Mouse (Mus musculus) spleen, embryonic (tissue): ENCODE measurements around the gene Gjb3.

Experiments
- CTCF ChIA-PET: fragments of 350-600 bp; sonication (Branson Sonifier 250); formaldehyde crosslinking; loops from one replicate; lab custom pipeline; 2022; lab: Charles Lee

The Gjb3 gene

DNA sequence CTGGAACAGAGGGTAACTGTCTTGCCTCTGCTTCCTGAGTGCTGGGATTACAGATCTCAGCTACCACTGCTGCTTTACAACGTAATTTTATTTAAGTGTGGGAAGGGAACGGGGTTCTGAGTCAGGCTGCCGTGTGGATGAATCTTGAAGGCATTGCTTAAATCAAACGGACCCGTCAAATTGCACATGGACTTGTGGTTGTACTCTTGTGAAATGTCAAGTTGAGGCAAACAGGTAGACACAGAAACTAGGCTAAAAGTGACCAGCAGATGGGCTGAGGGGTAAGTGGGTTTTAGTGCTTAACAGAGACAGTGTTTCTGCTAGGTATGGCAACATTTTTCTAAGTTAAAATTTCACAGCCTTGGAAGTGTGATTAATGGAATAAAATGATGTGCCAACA lies 7.0 kb upstream of the Gjb3 start:
- CTCF ChIA-PET, result no interaction called here

DNA sequence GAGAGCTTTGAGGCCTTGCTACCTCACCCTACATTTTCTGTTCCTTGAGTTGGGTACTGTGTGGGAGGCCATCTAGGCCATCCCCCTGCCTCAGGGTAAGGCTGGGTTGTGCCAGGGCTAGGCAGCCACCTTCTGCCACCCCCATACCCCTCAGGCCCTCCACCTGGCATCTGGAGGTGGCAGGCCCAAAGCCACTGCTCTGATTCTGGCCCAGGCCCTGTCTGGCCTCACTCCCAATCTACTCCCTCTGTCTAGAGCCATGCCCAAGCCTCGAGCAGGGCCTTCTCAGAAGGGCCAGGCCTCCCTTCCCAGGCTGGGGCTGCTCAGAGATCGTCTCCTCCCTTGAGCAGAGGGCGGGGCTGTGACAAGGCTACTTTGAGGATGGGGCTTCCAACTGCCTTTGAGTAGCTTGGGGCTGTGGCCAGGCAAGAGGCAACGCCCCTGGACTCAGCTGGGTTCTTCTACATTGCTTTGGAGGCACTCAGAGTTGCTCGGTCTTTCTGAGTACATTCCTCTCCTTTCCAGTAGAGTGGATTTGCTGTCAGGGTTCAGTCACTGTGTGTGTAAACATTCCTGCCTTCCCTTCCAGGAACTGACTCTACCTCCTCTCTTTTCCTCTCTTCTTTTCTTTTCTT lies 4.3 kb upstream of the Gjb3 start:
- CTCF ChIA-PET, result no interaction called here

DNA sequence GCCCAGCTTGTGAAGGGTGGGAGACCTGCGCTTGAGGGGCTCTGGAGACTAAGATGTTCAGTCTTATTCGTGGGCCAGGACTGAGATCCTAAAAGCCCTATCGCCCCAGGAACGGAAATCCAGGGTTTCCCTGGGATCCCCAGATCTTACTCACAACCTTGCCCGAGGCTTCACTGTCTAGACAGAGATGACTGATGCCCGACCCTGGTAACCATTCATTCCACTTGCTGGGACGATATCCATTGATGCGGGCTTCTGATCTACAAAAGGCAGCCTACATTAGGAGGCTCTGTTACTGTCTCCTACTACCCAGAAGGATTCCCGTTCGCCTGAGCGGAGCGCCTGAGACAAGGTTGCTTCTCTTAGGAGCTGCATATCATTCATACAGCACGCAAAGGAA lies 527 bp upstream of the Gjb3 start:
- CTCF ChIA-PET, result no interaction called here

DNA sequence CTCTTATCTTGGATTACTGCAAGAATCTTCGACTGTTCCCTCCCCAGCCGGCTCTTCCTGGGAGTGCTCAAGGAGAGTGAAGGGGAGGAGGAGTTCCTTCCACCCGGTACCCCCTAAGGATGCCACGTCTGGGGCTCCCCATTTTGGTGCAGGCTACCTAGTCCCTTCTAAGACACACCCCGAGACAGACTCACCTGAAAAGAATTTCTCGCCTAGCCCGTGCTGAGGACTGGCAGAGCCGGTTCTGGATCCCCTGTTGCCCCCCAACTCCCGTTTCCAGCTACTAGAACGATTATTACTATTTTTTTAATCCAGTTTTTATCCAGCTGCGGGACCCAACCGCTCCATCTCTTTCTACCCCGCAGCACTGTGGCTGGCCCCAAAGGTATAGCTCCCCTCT lies 893 bp downstream of the Gjb3 start:
- CTCF ChIA-PET, result no interaction called here

DNA sequence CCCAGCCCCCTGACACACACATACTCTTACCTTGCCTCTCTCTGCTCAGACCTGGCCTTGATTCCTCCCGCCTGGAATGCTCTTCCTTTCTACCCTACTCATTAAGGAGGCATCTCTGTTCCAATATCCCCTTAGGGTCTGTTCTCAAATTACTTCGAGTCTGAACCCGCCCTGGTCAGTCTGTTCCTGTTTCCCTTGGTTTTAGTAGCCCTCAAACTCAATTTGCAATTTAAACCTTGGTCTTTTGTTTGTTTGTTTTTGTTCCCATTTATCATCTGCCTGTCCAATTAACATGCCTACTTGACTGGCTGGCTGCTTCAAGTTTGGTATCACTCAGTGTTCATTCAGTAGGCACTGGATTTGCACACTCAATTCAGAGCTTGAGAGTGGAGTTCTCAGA lies 1.6 kb downstream of the Gjb3 start:
- CTCF ChIA-PET, result no interaction called here

DNA sequence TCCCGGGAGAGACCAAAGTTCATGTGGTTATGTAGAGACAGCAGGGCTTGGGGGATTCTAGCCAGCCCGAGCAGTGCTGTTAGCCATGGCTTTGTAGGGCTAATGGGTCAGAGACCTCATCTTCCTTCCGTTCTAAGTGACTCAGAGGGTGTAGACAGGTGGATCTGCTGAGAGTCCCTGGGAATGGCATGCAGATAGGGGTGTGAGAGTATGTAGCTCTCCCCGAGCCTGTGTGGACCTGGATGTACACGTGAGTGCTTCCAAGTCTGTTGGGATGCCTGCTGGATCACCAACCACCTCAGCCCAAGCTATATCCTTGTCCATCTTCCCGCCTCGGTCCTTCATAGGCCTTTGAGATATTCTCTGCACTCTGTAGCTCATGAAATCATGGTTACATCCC lies 2.3 kb downstream of the Gjb3 start:
- CTCF ChIA-PET, result no interaction called here

DNA sequence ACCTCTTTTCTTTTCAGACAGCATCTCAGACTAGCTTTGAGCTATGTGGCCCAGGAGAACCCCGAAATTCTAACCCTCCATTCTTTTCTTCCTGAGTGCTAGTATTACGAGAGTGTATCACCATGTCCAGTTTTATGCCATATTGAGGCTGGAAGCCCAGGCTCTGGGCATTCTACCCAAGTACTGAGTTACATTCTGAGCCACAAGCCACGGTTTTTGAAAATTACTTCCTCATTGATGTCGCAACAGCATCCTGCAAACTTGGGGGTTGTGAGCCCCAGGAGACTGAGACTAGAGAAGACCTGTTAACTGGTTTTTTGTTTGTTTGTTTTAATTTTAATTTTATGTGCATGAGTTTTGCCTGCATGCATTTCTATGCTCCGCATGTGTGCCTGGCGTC lies 2.9 kb downstream of the Gjb3 start:
- CTCF ChIA-PET, result no interaction called here

DNA sequence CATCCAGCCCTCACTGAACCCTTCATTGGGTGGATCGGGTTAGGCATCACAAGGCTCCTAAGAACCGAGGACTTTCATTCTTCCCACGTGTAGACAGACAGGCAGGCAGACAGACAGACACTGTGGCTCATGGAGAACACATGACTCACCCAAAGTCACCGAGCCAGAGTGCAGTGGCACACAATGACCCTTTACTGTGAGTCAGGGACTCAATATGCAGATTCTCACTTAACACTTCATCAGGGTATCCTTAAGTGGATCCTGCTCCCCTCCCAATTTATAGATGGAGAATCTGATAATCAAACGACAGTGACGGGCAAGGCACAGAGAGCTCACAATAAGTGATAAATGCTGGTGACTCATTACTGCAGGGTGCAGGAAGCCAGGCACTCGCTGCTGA lies 3.4 kb downstream of the Gjb3 start:
- CTCF ChIA-PET, result no interaction called here

DNA sequence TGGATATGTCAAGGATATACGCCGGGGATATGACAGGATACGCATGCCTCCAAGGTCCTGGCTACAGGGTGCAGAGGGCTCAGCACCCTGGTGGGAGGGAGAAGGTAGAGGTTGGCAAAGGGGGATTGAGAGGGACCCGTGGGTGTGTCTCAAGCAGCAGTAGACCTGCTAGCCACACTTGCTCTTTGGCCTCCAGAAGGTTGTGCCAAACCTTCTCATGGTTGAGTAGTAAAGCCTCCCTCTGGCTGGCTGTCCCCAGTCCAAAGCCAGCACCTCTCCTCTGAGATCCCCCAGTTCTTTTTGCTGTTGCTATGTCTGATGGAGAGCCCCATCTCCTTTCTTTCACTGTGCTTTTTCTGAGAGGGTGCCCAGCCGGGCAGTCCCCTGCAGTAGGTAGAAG lies 5.4 kb downstream of the Gjb3 start:
- CTCF ChIA-PET, result no interaction called here

DNA sequence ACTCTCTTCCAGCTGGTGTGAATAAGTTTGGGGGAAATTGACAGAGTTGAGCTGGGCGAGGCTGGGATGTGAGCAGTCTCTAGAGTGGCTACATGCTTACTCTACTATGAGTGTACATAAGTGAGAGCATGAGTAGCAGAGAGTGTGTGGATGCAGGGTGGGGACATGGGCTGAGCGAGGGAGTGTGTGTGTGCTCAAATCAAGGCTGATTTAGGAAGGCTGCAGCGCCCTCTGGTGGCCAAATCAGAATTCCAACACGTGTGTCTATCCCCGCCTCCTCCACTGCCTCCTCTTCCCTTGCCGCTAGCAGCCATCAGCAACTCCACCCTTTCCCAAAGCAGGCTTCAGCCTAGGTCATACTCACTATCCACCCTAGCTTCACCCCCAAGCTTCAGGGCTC lies 5.9 kb downstream of the Gjb3 start:
- CTCF ChIA-PET, result no interaction called here

DNA sequence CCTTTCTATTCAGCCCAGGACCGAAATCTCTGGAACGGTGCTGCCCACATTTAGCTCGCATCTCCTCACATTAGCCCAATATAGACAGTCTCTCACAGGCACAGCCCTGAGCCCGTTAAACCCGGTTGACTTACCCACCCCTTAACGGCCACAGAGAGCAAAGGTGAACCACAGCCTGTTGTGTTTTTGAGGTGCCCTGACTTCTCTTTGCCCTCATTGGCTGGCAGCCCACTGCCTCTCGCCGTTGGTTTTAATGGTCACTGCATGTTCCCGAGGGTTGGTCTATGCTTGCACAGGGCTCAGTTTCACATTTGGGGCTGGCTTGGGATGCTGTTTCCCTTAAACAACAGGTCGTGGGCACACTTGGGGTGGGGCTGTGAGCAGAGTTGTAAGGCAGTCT lies 6.3 kb downstream of the Gjb3 start:
- CTCF ChIA-PET, result no interaction called here

DNA sequence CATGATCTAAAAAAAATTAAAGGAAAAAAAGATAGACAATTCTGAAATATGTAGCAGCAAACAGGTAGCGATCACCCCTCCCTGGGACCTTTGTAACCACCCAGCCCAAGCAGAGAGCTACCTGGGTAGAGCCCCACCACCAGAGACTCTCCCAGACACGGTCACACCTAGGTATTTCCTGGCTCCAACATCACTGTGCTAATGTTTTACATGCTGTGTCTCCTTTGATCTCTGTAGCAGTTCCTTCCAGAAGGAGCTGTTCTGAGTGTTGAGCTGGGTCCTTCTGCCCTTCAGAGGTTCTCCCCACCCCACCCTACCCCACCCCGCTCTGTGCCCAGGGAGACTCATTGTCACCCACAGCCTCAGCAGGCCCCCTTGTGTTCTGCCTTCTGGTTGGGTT lies 7.0 kb downstream of the Gjb3 start:
- CTCF ChIA-PET, result no interaction called here

DNA sequence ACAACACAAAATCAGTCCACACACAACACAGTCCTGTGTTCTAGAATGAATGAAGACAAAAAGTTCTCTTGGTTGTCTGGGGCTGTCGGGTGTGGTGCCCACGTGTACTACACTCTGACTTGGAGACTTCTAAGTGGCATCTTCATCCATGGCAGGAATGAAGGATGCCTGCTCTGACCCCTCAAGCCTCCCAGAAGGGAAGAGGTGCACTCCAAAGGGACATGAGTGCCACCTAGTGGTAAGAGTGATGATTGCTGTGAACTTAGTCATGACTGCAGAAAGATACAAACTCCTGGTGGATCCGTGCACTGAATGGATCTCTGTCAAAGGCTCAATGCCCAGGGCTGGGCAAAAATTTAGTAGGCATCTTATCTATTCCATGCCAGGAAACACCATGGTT lies 11.0 kb downstream of the Gjb3 start:
- CTCF ChIA-PET, result no interaction called here

DNA sequence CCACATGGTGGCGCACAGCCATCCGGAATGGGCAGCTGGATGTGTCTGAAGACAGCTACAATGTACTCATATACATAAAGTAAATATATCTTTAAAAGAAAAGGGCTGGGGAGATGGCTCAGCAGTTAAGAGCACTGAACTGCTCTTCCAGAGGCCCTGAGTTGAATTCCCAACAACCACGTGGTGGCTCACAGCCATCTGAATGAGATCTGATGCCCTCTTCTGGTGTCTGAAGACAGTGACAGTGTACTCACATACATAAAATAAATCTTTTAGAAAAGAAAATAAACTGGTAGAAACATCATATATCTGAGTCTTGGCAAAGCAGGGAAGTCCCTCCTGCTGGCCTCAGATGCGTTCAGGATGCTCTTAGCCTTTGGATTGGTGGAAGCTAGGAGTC lies 13.5 kb downstream of the Gjb3 start:
- CTCF ChIA-PET, result no interaction called here

DNA sequence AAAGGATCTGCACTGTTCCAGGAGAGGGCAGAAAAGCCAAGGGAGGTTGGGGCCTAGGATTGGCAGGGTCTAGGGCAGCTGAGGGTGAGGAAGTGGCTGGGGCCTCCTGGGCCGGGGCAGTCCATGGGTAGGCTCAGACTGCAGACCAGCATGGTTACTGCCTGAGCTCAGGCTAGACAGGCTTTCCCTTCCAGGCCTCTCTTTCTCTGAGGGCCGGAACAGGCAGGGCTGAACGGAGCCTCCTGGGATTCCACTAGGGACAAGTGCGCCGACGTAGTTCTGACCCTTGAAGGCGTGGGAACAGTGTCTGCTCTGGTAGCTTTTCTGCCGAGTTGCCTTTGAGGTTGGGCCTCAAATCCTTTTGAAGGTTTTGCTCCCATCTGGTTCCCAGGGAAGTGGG lies 14.9 kb downstream of the Gjb3 start:
- CTCF ChIA-PET, result no interaction called here

DNA sequence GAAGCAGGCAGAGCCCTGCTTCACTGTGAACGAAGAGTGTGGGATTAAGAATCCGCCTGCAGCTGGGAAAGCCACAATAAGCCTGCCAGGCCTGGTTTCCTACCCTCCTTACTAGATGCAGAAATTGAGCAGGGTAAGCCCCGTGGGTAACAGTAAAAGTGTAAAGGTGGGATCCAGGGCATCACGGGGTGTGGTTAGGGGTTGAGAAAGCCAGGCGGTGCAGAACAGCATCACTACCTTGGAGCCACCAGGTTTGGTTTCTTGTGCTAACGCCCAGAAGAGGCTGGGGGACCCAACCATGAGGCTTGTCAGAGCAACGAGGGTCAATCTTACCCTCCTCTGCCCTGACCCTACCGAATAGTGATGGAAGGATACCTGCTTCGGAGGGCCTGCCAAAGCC lies 16.1 kb downstream of the Gjb3 start:
- CTCF ChIA-PET, result no interaction called here

DNA sequence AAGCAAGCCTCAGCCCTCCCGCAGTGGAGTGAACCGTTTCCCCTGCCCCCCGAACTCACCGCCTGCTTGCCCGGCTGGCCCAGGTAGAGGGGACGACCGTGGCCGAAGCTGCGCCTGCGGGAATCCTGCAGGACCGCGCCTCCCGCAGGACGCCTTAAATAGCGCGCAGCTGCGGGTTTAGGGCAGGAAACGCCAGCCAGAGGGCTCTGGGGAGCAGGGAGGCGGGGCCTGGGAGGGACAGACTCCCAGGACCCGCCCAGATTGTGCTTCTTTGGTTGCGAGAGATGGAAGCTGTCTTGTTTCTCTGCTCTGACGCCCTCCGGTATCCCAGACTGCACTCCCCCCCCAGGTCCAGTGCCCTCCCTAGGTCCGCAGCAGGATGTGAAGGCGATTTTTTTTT lies 16.8 kb downstream of the Gjb3 start, which contains the start of gene Gja4:
Gene Gja4 (minus strand): TSS at position 179 of the 400 bp plus-strand sequence.
- CTCF ChIA-PET, result no interaction called here

DNA sequence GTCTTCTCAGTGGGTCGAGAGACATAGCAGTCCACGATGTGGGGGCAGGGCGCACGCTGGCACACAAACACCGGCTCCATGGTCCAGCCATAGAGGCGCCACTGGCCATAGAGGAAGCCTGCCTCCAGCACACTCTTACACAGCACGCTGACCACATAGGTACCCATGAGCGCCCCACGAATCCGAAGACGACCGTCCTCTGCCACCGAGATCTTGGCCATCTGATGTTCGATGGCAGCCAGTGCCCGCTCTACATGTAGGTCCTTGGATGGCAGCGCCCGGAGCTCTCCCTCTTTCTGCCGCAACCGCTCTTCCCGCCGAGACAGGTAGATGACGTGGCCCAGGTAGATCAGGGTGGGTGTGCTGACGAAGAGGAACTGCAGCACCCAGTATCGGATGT lies 18.3 kb downstream of the Gjb3 start:
- CTCF ChIA-PET, result no interaction called here

DNA sequence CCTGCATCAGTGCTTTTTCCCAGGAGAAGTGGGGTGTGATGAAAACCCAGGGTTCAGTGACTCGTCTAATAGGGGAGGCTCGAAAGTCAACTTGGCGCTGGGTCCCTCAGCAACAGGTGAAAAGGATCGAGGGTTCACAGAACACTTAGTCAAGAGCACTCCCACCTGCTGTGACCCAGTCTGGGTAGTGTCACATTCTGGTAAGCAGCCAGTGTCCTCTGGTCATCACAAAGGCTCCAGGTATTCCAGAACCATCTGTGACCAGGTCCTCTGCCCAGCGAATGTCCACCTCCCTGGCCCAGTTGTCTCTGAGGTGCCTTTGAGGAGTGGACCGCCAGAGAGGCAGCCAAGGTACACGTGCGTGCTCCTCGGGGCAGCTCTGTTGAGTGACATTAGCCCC lies 19.1 kb downstream of the Gjb3 start:
- CTCF ChIA-PET, result no interaction called here

DNA sequence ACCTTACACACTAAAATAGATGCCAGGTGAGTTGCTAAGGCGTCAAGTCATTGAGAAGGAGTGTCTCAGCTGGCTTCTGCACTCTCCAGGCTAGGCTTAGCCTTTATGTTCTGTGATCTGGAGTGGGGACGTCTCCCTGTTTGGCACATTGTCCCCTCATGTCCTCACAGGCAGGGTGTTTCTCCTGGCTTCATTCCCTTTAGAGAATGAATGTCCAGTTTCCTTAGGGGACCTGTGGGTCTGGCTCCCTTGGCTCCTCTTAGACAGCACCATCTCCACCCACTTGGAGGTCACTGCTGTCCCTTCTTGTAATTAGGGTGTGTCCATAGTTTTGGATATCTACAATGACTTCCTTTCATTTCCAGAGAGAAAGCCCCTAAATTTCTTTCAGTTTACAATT lies 23.7 kb downstream of the Gjb3 start:
- CTCF ChIA-PET, result no interaction called here

DNA sequence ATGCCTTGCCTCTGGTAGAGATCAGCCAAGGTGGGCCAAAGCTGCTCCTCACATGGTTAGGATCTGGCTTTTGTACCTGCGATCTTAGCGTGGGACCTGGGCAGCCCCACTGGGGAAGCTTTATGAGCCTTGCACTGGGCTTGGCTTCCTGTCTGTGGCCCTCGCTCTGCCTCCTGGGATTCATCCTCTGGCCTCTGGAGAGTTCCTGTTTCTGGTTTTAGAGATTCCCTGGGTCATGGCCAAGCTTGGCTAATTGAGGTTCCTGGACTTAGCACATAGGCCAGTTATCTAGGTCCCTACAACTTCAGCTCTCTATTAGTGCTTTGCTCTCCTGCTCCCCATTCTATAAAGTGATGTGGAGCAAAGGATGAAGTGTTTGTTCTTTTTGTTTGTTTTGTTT lies 26.8 kb downstream of the Gjb3 start:
- CTCF ChIA-PET, result no interaction called here

DNA sequence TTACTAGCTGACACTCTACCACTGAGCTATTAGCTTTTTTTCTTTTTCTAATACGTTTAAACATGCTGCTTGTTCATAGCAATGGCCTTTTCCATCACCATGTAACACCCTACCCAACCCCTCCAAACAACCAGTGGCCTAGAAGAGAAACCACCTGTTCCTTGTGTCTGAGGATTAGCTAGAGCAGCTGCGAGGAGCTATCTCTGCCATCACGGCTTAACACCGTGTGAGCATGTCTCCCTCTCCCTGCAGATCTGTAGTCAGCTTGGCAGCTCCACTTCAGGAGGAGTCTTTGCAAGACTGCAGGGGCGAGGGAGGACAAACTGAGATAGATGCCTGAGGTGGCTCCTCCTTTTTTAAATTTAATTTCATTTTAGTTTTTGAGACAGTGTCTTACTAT lies 30.1 kb downstream of the Gjb3 start:
- CTCF ChIA-PET, result no interaction called here

DNA sequence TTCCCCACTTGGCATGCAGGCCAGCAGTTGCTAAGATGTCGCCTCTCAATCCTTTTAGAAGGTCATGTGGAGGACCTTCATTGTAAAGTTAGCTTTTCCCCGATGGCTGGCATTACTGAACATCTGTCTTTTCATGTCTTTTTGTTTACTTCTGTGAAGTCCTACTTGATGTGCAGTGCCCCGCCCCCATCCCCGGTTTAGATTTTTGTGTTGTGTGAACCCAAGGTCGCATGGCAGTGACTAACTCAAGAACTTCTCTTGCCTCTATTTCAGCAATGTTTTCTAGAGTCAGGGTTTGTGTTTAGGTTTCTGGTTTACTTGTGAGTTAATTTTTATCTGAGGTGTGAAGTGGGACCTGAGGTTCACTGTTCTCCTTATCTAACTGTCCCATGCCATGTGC lies 38.0 kb downstream of the Gjb3 start:
- CTCF ChIA-PET, result no interaction called here

DNA sequence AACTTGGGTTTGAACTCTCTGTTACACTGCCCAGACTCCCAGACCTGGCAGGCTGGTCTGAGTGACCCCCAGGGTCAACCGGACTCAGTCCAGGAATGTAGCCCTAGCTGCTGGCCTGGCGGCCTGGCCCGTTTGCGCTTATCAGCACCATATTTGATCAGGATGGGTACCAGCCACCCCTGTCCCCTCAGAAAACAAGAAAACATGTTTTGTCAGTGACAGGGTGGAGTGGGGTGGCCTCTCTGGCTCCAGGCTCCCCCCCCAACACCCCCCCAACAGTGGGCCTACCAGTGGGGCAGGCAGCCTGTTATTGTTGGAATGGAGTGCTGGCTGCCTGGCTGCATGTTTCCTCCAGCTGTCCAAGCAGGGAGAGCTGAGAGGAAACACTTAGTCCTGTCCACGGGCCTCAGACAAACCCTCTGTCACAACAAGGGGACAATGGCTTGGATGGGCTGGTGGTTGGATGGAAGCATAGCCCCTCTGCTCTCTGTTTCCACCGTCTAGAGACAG lies 41.5 kb downstream of the Gjb3 start:
- CTCF ChIA-PET, result no interaction called here
